Mouse (Mus musculus): Measurements from ENCODE around the gene Taf4. TPM values are rescaled to one million over a fixed set of nuclear protein-coding genes. Genes with fewer than 3 reads are reported as not detected.

Gene Taf4
- total and polyA plus RNA-seq, 2 experiments from 2014 or later: 2.9 to 15.0 TPM

DNA sequence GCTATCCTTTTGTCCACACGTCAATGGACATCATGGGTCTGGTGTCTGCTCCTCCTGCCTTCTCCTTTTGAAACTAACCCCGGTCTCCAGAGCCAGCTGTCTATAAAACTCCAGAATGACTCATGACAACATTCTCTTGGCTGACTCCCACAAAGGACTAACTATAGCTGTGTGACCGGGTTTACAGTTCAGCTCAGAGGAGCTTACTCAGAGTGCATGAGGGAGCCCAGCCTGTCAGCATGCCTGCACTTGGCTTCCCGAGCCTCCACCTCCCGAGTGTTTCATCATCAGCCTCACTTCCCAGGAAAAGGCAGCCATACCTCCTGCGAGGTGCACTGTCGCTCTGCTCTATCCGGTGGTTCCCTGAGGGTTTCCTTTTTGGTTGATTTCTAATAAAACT lies 3.4 kb upstream of the Taf4 start:
- H3K9ac ChIP-seq (replicated peaks; ENCODE audit: low read length, poor library complexity, severe bottlenecking): no peak overlapping the region
- TF ChIP-seq CTCF (IDR thresholded peaks at IDR 0.05): no peak
- no peak overlapping the region for H3K4me2 ChIP-seq (ENCODE audit: low read depth, low read length, poor library complexity, severe bottlenecking)
- no peaks in the 10 kb centered on the region for H3K9me3 ChIP-seq (ENCODE audit: low read length)
- ATAC-seq (ENCODE audit: low FRiP score) (no peak), DNase-seq (ENCODE audit: low spot score) (no peak)
- no peaks in the 10 kb centered on the region for H3K27me3 ChIP-seq (ENCODE audit: insufficient read depth, low read length)
- WGBS: 76% methylated on average over 8 of the region's 8 CpGs
- no peaks in the 10 kb centered on the region for H3K4me1 ChIP-seq (ENCODE audit: insufficient read depth, low read length)
- no peak overlapping the region for H3K4me3 ChIP-seq (ENCODE audit: low read depth, low read length)
- no peaks in the 10 kb centered on the region for H3K36me3 ChIP-seq (ENCODE audit: insufficient read depth, low read length)
- no peak overlapping the region for H3K27ac ChIP-seq (ENCODE audit: low read depth, low read length)

DNA sequence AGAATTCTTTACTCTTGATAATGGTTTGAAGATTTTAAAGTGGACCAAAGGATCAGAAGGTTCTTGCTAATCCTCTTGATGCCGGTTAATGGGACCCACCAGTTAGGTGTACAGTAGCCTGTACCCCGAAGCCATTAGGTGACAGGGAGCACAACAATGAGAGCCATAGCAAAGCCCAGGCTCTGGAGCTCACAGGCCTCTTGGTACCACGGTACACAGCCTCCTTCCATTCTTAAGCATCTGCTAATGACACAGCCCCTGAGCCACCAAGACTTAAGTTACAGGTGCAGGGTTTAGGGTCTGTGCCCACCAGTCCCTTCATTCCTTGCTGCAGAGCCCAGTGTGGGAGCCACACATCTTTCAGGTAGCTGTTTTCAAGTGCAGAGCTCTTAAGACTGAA lies 1.8 kb upstream of the Taf4 start:
- Histone ChIP-seq H3K27me3 (ENCODE audit: insufficient read depth, low read length) (no peaks in the 10 kb centered on the region), H3K4me3 (ENCODE audit: low read depth, low read length) (no peak overlapping the region), H3K36me3 (ENCODE audit: insufficient read depth, low read length) (no peaks in the 10 kb centered on the region), H3K4me1 (ENCODE audit: insufficient read depth, low read length) (peaks cover 14% of the 10 kb centered on the region), H3K4me2 (ENCODE audit: low read depth, low read length, poor library complexity, severe bottlenecking) (no peak overlapping the region), H3K9ac (replicated peaks; ENCODE audit: low read length, poor library complexity, severe bottlenecking) (no peak overlapping the region), H3K27ac (ENCODE audit: low read depth, low read length) (no peak overlapping the region), H3K9me3 (ENCODE audit: low read length) (no peaks in the 10 kb centered on the region)
- DNase-seq (ENCODE audit: low spot score): no peak
- ATAC-seq (ENCODE audit: low FRiP score): no peak
- WGBS: 76% methylated on average over 3 of the region's 3 CpGs
- TF ChIP-seq CTCF (IDR thresholded peaks at IDR 0.05): no peak

DNA sequence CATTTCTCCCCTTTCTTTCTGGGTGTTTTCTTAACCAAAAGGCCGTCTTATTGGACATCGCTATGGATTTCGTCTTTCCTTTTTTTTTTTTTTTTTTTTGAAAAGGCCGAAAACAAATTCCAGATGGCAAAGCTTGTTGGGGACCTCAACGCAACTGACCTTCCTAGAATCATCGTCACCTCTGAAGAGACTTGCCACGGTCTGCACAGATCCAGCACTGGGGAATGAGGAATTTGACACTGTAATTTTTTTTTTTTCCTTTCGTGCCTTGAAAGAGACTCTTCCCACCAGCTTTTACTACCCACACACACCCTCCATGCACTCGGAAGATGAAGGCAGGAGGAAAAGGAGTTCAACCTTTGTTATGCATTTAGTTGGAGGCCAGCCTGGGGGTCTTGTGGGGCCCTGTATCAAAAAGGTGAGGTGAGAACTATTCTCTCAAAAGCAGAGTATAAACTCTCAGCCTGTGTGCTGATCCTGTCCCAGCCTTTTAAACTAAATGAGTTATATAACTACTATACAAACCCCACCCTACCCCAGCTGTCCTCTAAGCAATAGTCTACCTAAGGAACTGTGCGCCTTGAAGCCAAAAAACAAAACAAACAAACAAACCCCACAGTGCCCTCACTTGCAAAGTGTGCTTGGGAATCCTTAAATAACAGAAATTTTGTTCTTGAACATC lies 1.0 kb upstream of the Taf4 start:
- WGBS: 8% methylated on average over 10 of the region's 10 CpGs
- ATAC-seq (ENCODE audit: low FRiP score) (no peak), DNase-seq (ENCODE audit: low spot score) (no peak)
- Histone ChIP-seq H3K4me3 (ENCODE audit: low read depth, low read length) (peak overlapping the region; percentile 79), H3K4me1 (ENCODE audit: insufficient read depth, low read length) (peaks cover 14% of the 10 kb centered on the region), H3K4me2 (ENCODE audit: low read depth, low read length, poor library complexity, severe bottlenecking) (peak overlapping the region; percentile 47), H3K9me3 (ENCODE audit: low read length) (no peaks in the 10 kb centered on the region), H3K27me3 (ENCODE audit: insufficient read depth, low read length) (no peaks in the 10 kb centered on the region), H3K36me3 (ENCODE audit: insufficient read depth, low read length) (no peaks in the 10 kb centered on the region), H3K27ac (ENCODE audit: low read depth, low read length) (peak overlapping the region; percentile 99), H3K9ac (replicated peaks; ENCODE audit: low read length, poor library complexity, severe bottlenecking) (peak overlapping the region; percentile 96)
- TF ChIP-seq CTCF (IDR thresholded peaks at IDR 0.05): no peak

DNA sequence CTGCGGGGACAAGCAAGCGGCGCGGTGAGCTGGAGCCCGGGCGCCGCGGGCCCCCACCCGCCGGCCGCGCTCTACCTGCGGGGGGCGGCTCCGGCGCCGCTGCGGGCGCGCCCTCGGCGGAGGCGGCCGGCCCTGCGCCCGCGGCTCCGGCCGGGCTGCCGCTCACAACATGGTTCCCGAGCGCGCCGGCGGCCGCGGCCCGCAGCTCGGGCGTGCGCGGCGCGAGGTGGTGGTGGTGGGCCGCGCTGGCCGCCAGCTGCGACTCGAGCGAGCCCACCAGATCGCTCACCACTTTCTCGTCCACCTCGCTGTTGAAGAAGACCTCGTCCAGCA lies 185 bp downstream of the Taf4 start:
- Histone ChIP-seq H3K27me3 (ENCODE audit: insufficient read depth, low read length) (no peaks in the 10 kb centered on the region), H3K9ac (replicated peaks; ENCODE audit: low read length, poor library complexity, severe bottlenecking) (peak overlapping the region; percentile 96), H3K4me3 (ENCODE audit: low read depth, low read length) (peak overlapping the region; percentile 79), H3K36me3 (ENCODE audit: insufficient read depth, low read length) (no peaks in the 10 kb centered on the region), H3K27ac (ENCODE audit: low read depth, low read length) (peak overlapping the region; percentile 99), H3K4me2 (ENCODE audit: low read depth, low read length, poor library complexity, severe bottlenecking) (peak overlapping the region; percentile 99), H3K9me3 (ENCODE audit: low read length) (no peaks in the 10 kb centered on the region), H3K4me1 (ENCODE audit: insufficient read depth, low read length) (peaks cover 14% of the 10 kb centered on the region)
- DNase-seq (ENCODE audit: low spot score) (no peak), ATAC-seq (ENCODE audit: low FRiP score) (no peak)
- WGBS: 0% methylated on average over 25 of the region's 54 CpGs
- TF ChIP-seq CTCF (IDR thresholded peaks at IDR 0.05): no peak

DNA sequence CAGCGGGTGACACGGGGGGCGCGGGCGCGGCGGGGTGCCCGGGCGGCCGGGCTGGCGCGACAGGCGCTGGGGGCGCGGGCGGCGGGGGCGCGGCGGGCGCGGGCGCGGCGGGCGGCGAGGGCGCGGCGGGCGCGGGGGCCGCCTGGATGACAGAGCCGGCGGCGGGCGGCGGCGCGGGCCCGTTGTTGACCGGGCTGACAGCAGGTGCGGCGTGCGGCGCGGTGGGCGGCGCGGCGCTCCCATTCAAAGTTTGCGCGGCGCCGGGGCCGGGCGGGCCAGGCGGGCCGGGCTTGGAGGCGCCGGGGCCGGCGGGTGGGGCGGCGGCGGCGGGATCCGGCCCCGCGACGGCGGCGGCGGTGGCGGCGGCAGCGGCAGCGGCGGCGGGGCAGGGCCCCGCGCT lies 595 bp downstream of the Taf4 start:
- 9% methylated on average over 14 of the region's 82 CpGs for WGBS
- no peaks in the 10 kb centered on the region for H3K9me3 ChIP-seq (ENCODE audit: low read length)
- peaks cover 14% of the 10 kb centered on the region for H3K4me1 ChIP-seq (ENCODE audit: insufficient read depth, low read length)
- peak overlapping the region; percentile 99 for H3K27ac ChIP-seq (ENCODE audit: low read depth, low read length)
- no peaks in the 10 kb centered on the region for H3K27me3 ChIP-seq (ENCODE audit: insufficient read depth, low read length)
- peak overlapping the region; percentile 96 for H3K9ac ChIP-seq (replicated peaks; ENCODE audit: low read length, poor library complexity, severe bottlenecking)
- ATAC-seq (ENCODE audit: low FRiP score): no peak
- TF ChIP-seq CTCF (IDR thresholded peaks at IDR 0.05): no peak
- peak overlapping the region; percentile 79 for H3K4me3 ChIP-seq (ENCODE audit: low read depth, low read length)
- H3K4me2 ChIP-seq (ENCODE audit: low read depth, low read length, poor library complexity, severe bottlenecking): peak overlapping the region; percentile 99
- H3K36me3 ChIP-seq (ENCODE audit: insufficient read depth, low read length): no peaks in the 10 kb centered on the region
- DNase-seq (ENCODE audit: low spot score): no peak

DNA sequence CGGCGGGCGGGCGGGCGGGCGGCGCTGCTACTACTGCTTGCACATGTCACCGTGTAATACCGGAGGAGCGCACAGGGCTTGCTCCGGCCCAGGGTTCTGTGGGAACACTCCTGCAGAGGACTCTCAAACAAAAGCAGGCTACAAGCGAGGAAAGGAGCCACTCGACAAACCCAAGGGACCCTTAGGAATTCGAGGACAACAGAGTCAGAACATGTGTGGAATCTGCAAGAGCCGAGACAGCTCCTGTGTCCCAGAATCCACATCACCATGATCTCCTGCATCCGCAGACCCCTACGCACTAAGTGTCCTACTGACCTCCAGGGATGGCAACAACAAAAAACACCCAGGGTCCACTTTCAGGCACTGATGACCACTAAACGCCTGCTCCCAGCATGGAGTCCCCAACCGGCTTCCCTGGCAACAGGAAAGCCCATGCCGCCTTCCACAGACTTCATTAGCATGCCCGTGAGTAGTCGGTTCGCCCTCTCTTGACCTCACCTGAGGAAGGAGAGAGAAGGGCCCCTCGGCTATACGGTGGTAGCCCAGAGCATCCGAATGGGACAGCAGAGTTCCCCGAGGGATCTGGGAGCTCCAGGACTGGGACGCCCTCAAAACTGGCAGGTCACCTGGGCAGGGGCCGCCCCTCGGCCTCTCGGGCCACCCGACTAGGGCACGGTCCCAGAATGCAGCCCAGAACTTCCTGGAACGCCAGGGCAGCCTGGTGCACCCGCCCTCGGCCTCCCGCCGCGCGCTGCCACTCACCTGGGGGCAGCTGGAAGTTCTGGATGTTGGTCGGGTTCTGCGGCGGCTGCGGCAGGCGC lies 1.6 kb downstream of the Taf4 start:
- peak overlapping the region; percentile 79 for H3K4me3 ChIP-seq (ENCODE audit: low read depth, low read length)
- no peak for TF ChIP-seq CTCF (IDR thresholded peaks at IDR 0.05)
- no peaks in the 10 kb centered on the region for H3K27me3 ChIP-seq (ENCODE audit: insufficient read depth, low read length)
- WGBS: 1% methylated on average over 44 of the region's 45 CpGs
- H3K4me2 ChIP-seq (ENCODE audit: low read depth, low read length, poor library complexity, severe bottlenecking): peak overlapping the region; percentile 99
- no peaks in the 10 kb centered on the region for H3K9me3 ChIP-seq (ENCODE audit: low read length)
- ATAC-seq (ENCODE audit: low FRiP score): no peak; the same call in 1 of the 2 replicates
- peaks cover 14% of the 10 kb centered on the region for H3K4me1 ChIP-seq (ENCODE audit: insufficient read depth, low read length)
- peak overlapping the region; percentile 96 for H3K9ac ChIP-seq (replicated peaks; ENCODE audit: low read length, poor library complexity, severe bottlenecking)
- H3K27ac ChIP-seq (ENCODE audit: low read depth, low read length): no peak overlapping the region
- no peaks in the 10 kb centered on the region for H3K36me3 ChIP-seq (ENCODE audit: insufficient read depth, low read length)
- DNase-seq (ENCODE audit: low spot score): no peak
